Mouse (Mus musculus) liver, embryonic 14.5 days (tissue): ENCODE results near the gene Zbtb16. TPM values are rescaled to one million over a fixed set of nuclear protein-coding genes. Genes with fewer than 3 reads are reported as not detected.

ENCODE experiments used
- ATAC-seq: fragments of 200-750 bp; cut with Nextera tagmentation; 2 replicates; pipeline ENCODE4 v1.8.0; 2017; ENCODE audit warnings: moderate number of reproducible peaks, mild to moderate bottlenecking, moderate library complexity; ENCODE audit not compliant: insufficient read depth
- DNase-seq, 3 experiments: peaks; one replicate each; pipeline ENCODE4 v3.0.0-alpha.2; 2012 to 2013; ENCODE audit warnings: low read depth in 3 of 3, low spot score in 3 of 3
- H3K27ac ChIP-seq: fragments of 300-500 bp; sonication (generic); 2 replicates; pipeline ENCODE4 v1.5.1; 2014; ENCODE audit warnings: moderate library complexity, mild to moderate bottlenecking, control low read depth, inconsistent platforms
- H3K27me3 ChIP-seq: fragments of 300-500 bp; sonication (generic); 2 replicates; pipeline ENCODE4 v1.6.1; 2014; ENCODE audit warnings: mild to moderate bottlenecking, low read length, moderate library complexity; ENCODE audit not compliant: control insufficient read depth, insufficient read depth
- H3K36me3 ChIP-seq: fragments of 300-500 bp; sonication (generic); replicated peaks from 2 replicates; pipeline ENCODE4 v1.6.1; 2014; ENCODE audit warnings: low read depth; ENCODE audit not compliant: control insufficient read depth, insufficient read depth
- H3K4me1 ChIP-seq, 2 experiments: fragments of 200-500 bp in 1 of 2; fragments of 300-500 bp in 1 of 2; sonication (generic) in 1 of 2; replicated peaks; 2 replicates each; pipeline ENCODE4 v1.6.1; 2012 to 2014; ENCODE audit warnings: antibody characterized with exemption in 1 of 2, inconsistent platforms in 1 of 2, low read length in 1 of 2; ENCODE audit not compliant: control insufficient read depth in 2 of 2, insufficient read depth in 2 of 2
- H3K4me2 ChIP-seq: fragments of 300-500 bp; sonication (generic); 2 replicates; pipeline ENCODE4 v1.6.1; 2014; ENCODE audit warnings: low read depth, mild to moderate bottlenecking, control low read depth, moderate library complexity
- H3K4me3 ChIP-seq, 2 experiments: fragments of 200-500 bp in 1 of 2; fragments of 300-500 bp in 1 of 2; sonication (generic) in 1 of 2; 2 replicates each; pipeline ENCODE4 v1.5.1; 2012 to 2014; ENCODE audit warnings: low read depth in 2 of 2, low read length in 2 of 2, mild to moderate bottlenecking in 2 of 2, control low read depth in 1 of 2, inconsistent platforms in 1 of 2, moderate library complexity in 1 of 2; ENCODE audit not compliant: insufficient read depth in 1 of 2
- H3K9ac ChIP-seq: fragments of 300-500 bp; sonication (generic); replicated peaks from 2 replicates; pipeline ENCODE4 v1.6.1; 2014; ENCODE audit warnings: mild to moderate bottlenecking, control low read depth, moderate library complexity
- H3K9me3 ChIP-seq: fragments of 300-500 bp; sonication (generic); 2 replicates; pipeline ENCODE4 v1.6.1; 2016; ENCODE audit warnings: low read length, mixed read lengths; ENCODE audit not compliant: control insufficient read depth
- CTCF ChIP-seq: IDR thresholded peaks from 2 replicates; pipeline ENCODE4 v1.5.1; 2016; ENCODE audit warnings: antibody characterized with exemption, low read depth, control low read depth
- EP300 ChIP-seq: IDR thresholded peaks from 2 replicates; pipeline ENCODE4 v1.6.1; 2016; ENCODE audit warnings: antibody characterized with exemption, low read depth
- WGBS: fragments of 180-500 bp; shearing (Covaris S2); extraction: QIAGEN DNeasy Blood & Tissue Kit; methylation state at CpG from one replicate; pipeline ENCODE4 v1.1.7; 2014; ENCODE audit not compliant: insufficient replicate concordance; 5-methylcytosine and 5-hydroxymethylcytosine counted together
- polyA plus RNA-seq, 2 experiments: library from polyadenylated mRNA; depleted of rRNA in 1 of 2; stranded (reverse) in 1 of 2; unstranded in 1 of 2; fragments of >200 nt; fragmentation: Nextera tagmentation in 1 of 2; extraction: Ambion mirVana in 1 of 2; gene quantifications; 2 replicates each; pipeline versions ENCODE4 v1.2.1 to v1.2.3; 2012 to 2014

The Zbtb16 gene
- polyA plus RNA-seq, 2 experiments = 0.26 to 0.30 TPM

DNA sequence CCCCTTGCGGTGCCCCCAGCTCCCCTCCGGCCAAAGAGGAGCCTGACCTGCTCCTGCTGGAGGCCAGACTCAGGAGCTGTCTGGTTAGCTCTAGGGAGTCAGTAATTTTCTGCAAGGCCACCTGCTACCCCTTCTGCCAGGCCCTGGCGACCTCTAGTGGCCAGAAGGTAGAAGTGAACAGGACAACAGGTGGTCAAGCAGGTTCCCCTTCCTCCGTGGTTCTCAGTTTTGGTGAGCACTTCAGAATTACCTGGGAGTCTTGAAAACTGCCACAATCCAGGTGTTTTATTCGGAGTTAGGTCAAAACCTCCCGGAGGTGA is 24.5 kb upstream of the Zbtb16 start:
- no peak overlapping the region for H3K4me2 ChIP-seq

DNA sequence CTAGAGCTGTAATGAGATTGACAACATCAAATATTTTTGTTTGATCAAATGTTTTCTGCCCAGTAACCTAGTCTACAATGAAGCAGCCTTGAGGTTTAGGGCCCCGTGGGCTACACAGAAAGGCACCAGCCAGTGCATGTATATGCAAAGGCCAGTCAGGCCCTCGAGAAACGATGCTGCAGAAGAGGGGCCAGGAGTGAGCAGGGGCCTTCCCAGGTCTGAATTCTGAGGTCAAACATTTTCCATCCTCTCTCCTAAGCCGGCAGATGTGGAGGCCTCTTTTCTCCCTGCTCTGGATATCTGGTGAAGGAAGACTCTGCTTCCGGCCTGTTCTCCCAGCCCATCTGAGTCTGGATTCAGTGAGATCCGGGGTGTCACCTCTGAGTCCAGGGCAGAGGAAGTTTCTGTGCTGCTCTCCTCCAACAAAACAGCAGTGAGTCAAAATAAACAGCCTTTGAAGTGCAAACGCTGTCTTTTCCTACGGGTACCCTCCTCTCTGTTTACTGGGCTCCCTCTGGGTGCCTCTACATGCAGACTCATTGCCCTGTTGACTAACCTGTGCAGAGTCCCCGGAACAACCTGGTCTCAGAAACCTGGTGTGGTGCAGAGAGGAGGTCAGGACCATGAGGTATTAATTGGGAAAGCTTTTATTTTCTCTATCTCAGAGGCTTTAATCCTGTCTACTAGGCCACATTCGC is 24.0 kb upstream of the Zbtb16 start:
- Histone ChIP-seq H3K9me3 (no peaks in the 10 kb centered on the region), H3K36me3 (no peaks in the 10 kb centered on the region), H3K27ac (no peak overlapping the region), H3K27me3 (no peaks in the 10 kb centered on the region), H3K4me1 (no peaks in the 10 kb centered on the region), H3K4me3 (no peak overlapping the region), H3K4me2 (no peak overlapping the region), H3K9ac (no peak overlapping the region)
- ATAC-seq (no peak), DNase-seq (no peak)
- WGBS = 43% methylated on average over 10 of the region's 10 CpGs
- no peak for TF ChIP-seq EP300
- TF ChIP-seq CTCF = no peak

More for the DNA sequence above, 24.5 kb upstream of the Zbtb16 start:
- no peaks in the 10 kb centered on the region for H3K36me3 ChIP-seq
- no peak overlapping the region for H3K27ac ChIP-seq
- H3K4me1 ChIP-seq = no peaks in the 10 kb centered on the region
- peak; percentile 92 for TF ChIP-seq CTCF
- no peak for TF ChIP-seq EP300
- DNase-seq (peak; percentile 25 to 30 (median 29)), ATAC-seq (no peak)
- H3K4me3 ChIP-seq = no peak overlapping the region
- H3K9ac ChIP-seq = no peak overlapping the region
- no peaks in the 10 kb centered on the region for H3K27me3 ChIP-seq
- no peaks in the 10 kb centered on the region for H3K9me3 ChIP-seq
- WGBS = 1% methylated on average over 6 of the region's 6 CpGs

DNA sequence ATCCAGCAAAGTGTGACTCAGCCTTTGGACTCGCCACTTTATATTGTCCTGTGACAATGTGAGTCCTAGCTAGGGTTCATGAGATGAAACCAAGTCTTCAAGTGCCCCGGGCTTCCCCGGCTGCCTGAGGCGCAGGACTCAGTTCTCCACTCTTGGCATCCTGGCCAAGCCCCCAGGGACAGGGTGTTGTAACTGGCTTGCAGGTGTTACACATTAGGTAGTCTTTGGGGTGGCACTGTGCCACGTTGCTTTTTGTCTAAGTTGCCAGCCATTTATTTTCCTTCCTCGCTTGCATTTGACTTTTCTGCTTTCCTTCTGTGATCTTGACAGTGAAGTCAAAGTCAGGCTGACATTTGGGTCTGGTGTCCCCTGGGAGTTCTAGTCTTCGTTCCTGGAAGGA is 21.9 kb upstream of the Zbtb16 start:
- H3K36me3 ChIP-seq = no peaks in the 10 kb centered on the region
- no peaks in the 10 kb centered on the region for H3K27me3 ChIP-seq
- H3K27ac ChIP-seq = no peak overlapping the region
- H3K9me3 ChIP-seq = no peaks in the 10 kb centered on the region
- 59% methylated on average over 7 of the region's 7 CpGs for WGBS
- ATAC-seq (no peak), DNase-seq (no peak)
- TF ChIP-seq CTCF = no peak
- TF ChIP-seq EP300 = no peak
- no peak overlapping the region for H3K4me3 ChIP-seq
- no peak overlapping the region for H3K9ac ChIP-seq
- H3K4me1 ChIP-seq = no peaks in the 10 kb centered on the region
- H3K4me2 ChIP-seq = no peak overlapping the region

DNA sequence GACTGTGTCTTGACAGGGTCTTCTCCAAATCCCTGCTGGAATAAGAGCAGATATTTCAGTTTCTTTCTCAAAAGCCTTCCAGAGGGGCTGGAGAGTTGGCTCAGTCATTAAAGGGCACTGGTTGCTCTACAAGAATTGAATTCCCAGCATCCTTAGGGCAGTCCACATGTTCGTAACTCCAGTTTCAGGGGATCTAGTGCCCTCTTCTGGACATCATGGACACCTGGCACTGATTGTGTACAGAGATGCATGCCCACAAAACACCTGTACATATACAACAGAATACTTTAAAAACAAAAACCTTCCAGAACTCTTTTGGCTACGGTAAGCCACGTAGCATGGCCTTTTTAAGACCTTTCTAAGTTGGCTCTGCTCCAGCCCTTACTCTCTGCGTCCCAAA is 20.2 kb upstream of the Zbtb16 start:
- no peak overlapping the region for H3K9ac ChIP-seq
- no peaks in the 10 kb centered on the region for H3K27me3 ChIP-seq
- TF ChIP-seq EP300 (no peak), CTCF (peak; percentile 30; the same call in 1 of the 2 replicates)
- no peak overlapping the region for H3K4me2 ChIP-seq
- H3K9me3 ChIP-seq = no peaks in the 10 kb centered on the region
- DNase-seq (no peak), ATAC-seq (no peak)
- H3K4me1 ChIP-seq = no peaks in the 10 kb centered on the region
- no peaks in the 10 kb centered on the region for H3K36me3 ChIP-seq
- 62% methylated on average over 4 of the region's 4 CpGs for WGBS
- no peak overlapping the region for H3K27ac ChIP-seq
- H3K4me3 ChIP-seq = no peak overlapping the region

DNA sequence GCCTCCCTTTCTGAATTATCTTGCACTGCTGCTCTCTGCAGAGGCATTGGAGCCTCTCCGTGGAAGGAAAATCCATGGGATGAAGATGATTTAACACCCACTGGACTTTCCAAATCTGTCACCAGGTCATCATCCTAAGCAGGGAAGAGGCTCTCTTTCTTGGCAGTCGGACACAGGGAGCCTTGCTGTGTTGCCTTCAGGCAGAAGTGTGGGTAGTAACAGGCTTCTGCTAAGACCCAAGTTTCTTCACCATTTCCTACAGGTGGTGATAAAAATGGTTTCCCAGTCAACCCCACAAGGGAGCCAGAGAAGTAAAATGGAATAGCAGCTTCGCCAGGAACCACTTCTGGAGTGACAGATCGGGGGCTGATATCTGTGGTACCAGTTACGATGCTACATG is 13.5 kb upstream of the Zbtb16 start:
- Histone ChIP-seq H3K9me3 (no peaks in the 10 kb centered on the region), H3K9ac (no peak overlapping the region), H3K4me1 (no peaks in the 10 kb centered on the region), H3K36me3 (no peaks in the 10 kb centered on the region), H3K27me3 (no peaks in the 10 kb centered on the region), H3K4me3 (no peak overlapping the region), H3K27ac (no peak overlapping the region), H3K4me2 (no peak overlapping the region)
- 60% methylated on average over 5 of the region's 5 CpGs for WGBS
- no peak for ATAC-seq
- no peak for TF ChIP-seq CTCF
- no peak for TF ChIP-seq EP300
- DNase-seq = no peak
